Mouse (Mus musculus) bone marrow macrophage, adult 2 months (primary cell): ENCODE measurements around the gene Vwa3b. TPM values are rescaled to one million over a fixed set of nuclear protein-coding genes. Genes with fewer than 3 reads are reported as not detected.

Source experiments
- H3K27ac ChIP-seq: 2 replicates; pipeline ENCODE4 v1.5.1; 2012; ENCODE audit warnings: low read depth, low read length; ENCODE audit not compliant: insufficient read depth
- H3K4me1 ChIP-seq: 2 replicates; pipeline ENCODE4 v1.6.1; 2012; ENCODE audit warnings: low read length; ENCODE audit not compliant: control insufficient read depth, insufficient read depth
- H3K4me3 ChIP-seq: 2 replicates; pipeline ENCODE4 v1.5.1; 2012; ENCODE audit warnings: mild to moderate bottlenecking, low read length, moderate library complexity; ENCODE audit not compliant: insufficient read depth
- CTCF ChIP-seq: IDR thresholded peaks from 2 replicates; pipeline ENCODE4 v1.5.1; 2012; ENCODE audit warnings: low read depth, mild to moderate bottlenecking, low read length, moderate library complexity
- POLR2A ChIP-seq: IDR thresholded peaks from 2 replicates; pipeline ENCODE4 v1.6.1; 2012; ENCODE audit warnings: mild to moderate bottlenecking, low read depth, low read length, borderline replicate concordance
- polyA plus RNA-seq: library from polyadenylated mRNA; stranded (reverse); fragments of >200 nt; gene quantifications from 2 replicates; pipeline ENCODE4 v1.2.4, GENCODE M21; 2012; ENCODE audit not compliant: missing spikeins, insufficient read depth, insufficient read length

The Vwa3b gene
- polyA plus RNA-seq, 1 experiment = not detected

DNA sequence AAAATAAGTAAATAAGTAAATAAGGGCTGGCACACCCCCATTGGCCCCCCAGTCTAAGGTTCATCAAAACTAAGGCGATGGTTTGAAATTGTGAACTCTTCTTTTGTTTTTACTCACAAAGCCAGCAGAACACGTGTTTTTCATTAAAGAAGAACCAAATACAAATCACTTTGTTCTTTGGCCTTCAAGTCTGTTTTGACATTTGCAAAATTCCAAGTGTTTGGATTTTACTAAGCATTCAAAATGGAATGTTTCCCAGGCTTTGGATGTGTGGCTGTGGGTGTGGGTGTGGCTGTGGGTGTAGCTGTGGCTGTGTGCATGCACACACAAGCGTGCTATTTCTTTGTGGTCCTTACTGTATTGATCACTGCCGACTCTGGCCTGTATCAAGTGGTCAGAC, 27.3 kb downstream of the Vwa3b start:
- no peaks in the 10 kb centered on the region for H3K4me1 ChIP-seq
- no peak overlapping the region for H3K4me3 ChIP-seq
- no peak for TF ChIP-seq CTCF
- no peak for TF ChIP-seq POLR2A
- no peak overlapping the region for H3K27ac ChIP-seq

DNA sequence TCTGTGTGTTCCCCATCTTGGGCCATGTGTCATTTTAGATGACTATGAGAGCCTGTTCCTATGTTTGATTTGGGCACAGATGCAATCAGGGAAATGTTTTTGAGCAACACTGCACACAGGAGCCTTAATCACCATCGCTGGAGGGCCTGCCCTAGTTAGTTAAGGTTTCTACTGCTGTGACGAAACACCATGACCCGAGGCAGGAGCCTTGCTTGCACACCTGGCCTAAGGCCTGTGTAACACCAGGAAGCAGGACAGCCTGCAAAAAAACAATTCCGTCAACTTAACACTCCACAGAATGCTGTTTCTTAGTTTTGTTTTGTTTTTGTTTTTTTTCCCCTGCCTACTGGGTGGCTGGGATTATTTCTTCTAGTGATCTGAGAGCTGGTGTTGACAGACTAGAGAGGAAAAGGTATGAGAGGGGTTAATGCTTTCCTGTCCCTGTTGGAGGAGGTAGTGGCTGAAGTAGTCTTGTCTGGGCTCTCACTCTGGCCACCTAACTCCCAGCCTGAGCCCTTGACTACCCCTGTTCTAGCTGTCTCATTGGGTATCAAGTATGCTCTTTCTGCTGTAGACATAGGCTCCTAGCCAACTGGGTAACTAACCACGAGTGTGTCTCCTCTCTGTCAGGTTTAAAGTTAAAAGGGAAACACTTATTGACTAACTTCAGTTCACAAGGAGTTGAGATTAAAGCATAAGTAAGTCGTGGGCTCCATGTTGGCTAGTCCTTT, 30.6 kb downstream of the Vwa3b start:
- Histone ChIP-seq H3K4me3 (no peak overlapping the region), H3K27ac (no peak overlapping the region), H3K4me1 (no peaks in the 10 kb centered on the region)
- TF ChIP-seq CTCF = no peak
- TF ChIP-seq POLR2A = no peak

GRCm38 (mm10) chr1:37060856-37061255, 34.5 kb downstream of the Vwa3b start:
- no peaks in the 10 kb centered on the region for H3K4me1 ChIP-seq
- TF ChIP-seq POLR2A (no peak), CTCF (no peak)
- H3K4me3 ChIP-seq = no peak overlapping the region
- no peak overlapping the region for H3K27ac ChIP-seq

DNA sequence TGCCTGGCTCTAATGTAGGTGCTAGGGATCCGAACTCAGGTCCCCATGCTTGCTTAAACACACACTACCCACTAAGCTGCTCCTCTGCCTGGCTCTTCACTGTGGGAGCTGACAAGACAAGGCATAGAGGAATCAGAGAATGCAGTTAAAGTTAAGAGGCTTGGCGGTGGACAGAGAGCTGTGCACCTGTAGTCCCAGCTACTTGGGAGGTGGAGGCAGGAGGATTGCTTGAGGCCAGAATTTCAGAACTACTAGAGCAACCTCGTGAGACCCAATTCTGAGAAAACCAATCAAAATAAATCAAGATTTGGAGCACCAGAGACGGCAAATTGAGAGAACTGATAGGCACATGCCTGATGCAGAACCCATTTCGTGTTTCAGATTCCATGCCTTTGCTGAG, 36.7 kb downstream of the Vwa3b start:
- no peak for TF ChIP-seq POLR2A
- TF ChIP-seq CTCF = no peak
- Histone ChIP-seq H3K27ac (no peak overlapping the region), H3K4me1 (no peaks in the 10 kb centered on the region), H3K4me3 (no peak overlapping the region)

DNA sequence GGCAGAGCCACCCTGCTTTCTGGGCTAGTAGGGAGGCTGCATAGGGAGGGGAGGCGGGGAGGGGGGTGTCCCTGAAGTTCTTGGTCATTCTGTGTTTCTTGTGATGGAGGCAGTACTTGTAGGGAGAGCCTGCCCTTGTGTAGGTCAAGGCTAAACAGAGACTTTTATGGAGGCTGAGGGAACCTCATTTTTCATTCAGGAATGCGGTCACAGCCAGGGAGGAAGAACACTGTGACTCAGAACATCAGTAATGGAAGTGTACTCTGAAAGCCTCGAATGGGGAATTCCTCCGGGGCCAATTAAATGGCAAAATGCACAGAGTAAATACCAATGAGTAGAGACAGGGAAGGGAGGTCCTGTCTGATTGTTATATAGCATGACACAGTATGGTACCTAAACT, 37.4 kb downstream of the Vwa3b start:
- Histone ChIP-seq H3K4me3 (no peak overlapping the region), H3K4me1 (no peaks in the 10 kb centered on the region), H3K27ac (no peak overlapping the region)
- TF ChIP-seq POLR2A = no peak
- no peak for TF ChIP-seq CTCF

DNA sequence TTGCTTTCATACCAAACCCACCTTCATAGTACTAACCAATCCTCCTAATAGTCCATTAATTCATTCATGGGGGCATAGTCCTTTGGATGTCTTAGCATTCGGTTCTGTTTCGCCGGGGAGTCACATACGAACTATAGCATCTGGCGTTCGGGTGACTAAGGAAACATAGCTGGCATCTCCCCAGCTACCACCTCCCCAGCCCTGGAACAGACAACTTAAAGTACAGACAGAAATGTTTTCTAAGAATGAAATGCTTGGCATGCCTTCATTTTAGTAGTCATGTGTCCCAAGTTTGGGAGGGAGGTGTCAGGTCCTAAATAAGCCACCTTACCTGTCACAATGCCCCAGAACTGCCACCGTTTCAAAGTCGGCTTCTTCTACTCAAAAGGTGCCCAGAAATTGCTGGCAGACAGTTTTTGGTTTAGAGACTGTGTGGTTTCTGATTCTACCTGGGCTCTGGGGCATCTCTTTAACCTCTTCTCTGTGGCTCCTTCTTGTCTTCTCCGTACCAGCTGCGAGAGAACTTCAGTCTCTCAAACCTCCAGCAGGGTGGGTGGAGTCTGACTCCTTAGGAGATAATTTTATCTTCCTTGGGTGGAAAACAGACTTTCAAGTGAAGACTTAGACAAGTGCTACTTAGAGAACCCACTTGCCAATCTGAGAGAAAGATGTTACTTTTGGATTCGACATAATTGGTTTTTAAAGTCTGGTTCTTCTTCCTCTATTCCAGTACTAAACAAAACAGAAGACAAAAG, 39.4 kb downstream of the Vwa3b start:
- Histone ChIP-seq H3K4me1 (no peaks in the 10 kb centered on the region), H3K27ac (no peak overlapping the region), H3K4me3 (no peak overlapping the region)
- TF ChIP-seq POLR2A (no peak), CTCF (no peak)

- TF ChIP-seq CTCF (no peak), POLR2A (no peak)
- H3K4me1 ChIP-seq = no peaks in the 10 kb centered on the region
- no peak overlapping the region for H3K4me3 ChIP-seq
- no peak overlapping the region for H3K27ac ChIP-seq
Observed at GRCm38 (mm10) chr1:37075759-37076158, 49.4 kb downstream of the Vwa3b start.

- Histone ChIP-seq H3K4me3 (no peak overlapping the region), H3K27ac (no peak overlapping the region), H3K4me1 (no peaks in the 10 kb centered on the region)
- TF ChIP-seq CTCF = no peak
Observed at GRCm38 (mm10) chr1:37077266-37077665, 50.9 kb downstream of the Vwa3b start.

DNA sequence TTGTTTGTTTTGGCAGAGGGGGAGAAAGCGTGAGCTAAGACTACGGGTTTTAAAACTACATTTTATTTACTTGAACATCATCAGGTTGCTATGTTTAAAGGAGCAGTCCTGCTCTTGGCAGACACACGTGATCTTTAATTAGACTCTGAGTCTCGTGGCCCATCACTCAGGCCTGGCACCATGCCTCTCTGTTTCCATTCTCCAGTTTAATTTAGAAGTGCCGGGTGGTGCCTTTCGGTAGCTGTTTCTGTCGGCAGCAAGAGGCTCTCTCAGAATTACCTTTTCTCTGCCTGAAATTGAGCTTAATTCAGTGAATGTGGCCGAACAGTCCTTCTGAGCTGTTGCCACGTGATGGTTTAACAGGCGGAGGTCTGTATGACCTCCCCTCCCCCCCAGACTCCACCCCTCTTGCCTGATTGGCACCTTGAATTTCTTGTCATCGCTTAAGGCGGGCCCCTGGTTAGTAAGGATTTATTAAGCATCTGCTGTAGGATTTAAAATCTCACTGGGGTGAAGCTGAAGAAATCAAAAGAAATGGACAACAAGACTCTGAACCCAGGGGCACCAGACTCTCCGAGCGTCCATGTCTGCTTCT, 51.7 kb downstream of the Vwa3b start:
- H3K4me1 ChIP-seq = no peaks in the 10 kb centered on the region
- no peak overlapping the region for H3K27ac ChIP-seq
- H3K4me3 ChIP-seq = no peak overlapping the region
- TF ChIP-seq POLR2A = no peak
- no peak for TF ChIP-seq CTCF

DNA sequence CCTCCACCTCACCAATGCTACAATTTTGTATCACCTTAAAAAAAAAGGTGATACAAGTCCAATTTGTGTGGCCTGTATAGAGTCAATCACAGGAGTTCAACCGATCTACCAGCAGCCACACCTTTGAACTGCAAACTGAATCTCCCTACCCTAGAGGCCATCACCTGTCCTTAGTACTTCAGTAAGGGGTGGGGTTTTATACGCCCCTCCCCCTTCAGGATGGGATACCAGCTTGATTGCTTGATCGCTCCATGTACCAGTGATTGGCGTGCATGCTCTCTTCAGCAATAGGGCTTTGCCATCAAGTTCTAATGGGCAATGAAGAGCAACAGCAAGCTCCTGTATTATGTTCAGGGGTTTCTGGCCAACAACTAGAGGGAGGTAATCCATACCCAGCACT, 54.0 kb downstream of the Vwa3b start:
- H3K27ac ChIP-seq = no peak overlapping the region
- no peak overlapping the region for H3K4me3 ChIP-seq
- no peaks in the 10 kb centered on the region for H3K4me1 ChIP-seq
- TF ChIP-seq POLR2A (no peak), CTCF (no peak)
